Mouse (Mus musculus) forelimb bud, embryonic 11.5 days (tissue): Measurements from ENCODE around the gene Cypt1.

Source experiments
- DNase-seq: peaks from one replicate; pipeline ENCODE4 v3.0.0-alpha.2; 2012; ENCODE audit warnings: low read depth, low spot score

Cypt1 gene

DNA sequence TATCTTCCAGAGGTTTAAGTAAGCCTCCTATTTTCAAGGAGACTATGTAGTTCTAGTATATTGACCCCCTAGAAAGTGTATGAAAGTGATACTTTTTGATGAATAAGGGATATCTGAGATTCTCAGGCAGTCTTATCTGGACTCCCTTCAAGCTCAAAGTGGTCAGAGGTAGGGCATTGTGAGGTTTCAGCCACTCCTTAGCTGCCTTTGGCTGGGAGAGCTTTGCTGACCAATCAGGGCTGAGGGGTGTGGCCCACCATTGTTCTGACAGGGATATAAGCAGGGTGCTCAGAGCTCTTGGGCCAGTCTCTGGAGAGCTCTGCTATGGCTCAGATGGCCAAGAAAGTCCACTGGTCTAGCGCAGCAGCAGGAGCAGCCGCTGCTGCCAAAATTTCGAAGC lies at the start of gene Cypt1:
Gene Cypt1, plus strand, starts transcription at position 301 of the 400 bp plus-strand sequence.
- DNase-seq, result no peak

DNA sequence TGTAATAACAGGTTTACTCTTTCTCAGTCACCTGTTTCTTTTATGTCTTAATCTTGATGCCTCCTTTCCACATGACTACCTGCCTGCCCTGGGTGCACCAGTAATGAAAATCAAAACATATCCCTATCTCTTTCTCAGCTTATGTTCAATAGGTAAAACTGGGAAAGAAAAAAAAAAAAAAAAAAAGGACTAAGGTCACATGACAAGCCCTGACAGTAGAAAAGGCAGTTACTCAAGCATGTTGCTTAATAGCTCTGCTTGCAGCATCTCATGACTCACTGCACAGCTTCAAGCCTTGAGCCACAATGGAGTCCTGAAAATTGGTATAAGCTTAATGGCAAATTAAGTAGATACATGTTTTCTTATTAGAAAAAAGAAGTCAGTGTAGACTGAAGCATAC lies 24.1 kb downstream of the Cypt1 start:
- no peak for DNase-seq

DNA sequence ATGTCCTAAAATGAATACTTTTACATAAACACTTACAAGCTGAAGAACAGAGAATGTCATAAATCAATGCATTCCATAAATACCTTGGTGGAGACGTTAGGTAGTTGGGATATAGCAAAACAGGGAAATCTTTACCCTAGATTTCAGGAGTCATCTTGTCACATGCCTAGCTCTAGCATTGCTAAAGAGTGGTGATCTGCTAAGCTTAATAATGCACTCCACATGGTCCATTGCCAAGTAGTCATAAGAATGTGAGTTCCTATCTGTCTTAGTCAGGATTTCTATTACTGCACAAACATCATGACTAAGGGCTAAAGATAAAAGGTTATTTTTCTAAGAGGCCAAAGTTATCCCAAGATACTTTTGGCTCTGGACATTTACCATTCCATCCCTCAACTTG lies 34.4 kb downstream of the Cypt1 start:
- no peak for DNase-seq

DNA sequence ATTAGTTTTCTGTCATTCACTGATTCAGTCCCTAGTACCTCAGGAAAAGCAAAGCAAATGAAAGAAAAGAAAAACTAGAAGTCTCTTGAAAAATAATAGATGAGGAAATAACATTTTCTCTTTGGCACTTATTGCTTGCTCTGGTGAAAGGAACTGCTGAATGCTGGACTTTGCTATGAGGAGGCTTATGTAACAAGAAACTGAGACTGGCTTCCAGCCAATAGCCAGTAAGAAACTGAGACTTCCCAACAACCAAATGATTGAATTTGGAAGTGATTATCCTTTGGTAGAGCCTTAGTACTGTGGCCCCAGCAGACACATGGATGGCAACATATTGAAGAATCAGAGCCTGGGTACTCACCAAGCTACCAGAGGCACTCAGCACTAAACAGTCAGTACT lies 35.8 kb downstream of the Cypt1 start:
- DNase-seq, result no peak
